Mouse (Mus musculus) CH12.LX (cell line): ENCODE measurements around the gene Fam193b. TPM values are rescaled to one million over a fixed set of nuclear protein-coding genes. Genes with fewer than 3 reads are reported as not detected.

Experiments
- DNase-seq: peaks from one replicate; pipeline ENCODE4 v3.0.0-alpha.2; 2013; ENCODE audit errors: extremely low read depth
- H3K27ac ChIP-seq: 2 replicates; pipeline ENCODE4 v1.5.1; 2012; ENCODE audit warnings: low read depth, mild to moderate bottlenecking, control low read depth, moderate library complexity; ENCODE audit not compliant: insufficient read depth
- H3K27me3 ChIP-seq: replicated peaks from 2 replicates; pipeline ENCODE3; 2012; ENCODE audit warnings: inconsistent platforms
- H3K36me3 ChIP-seq, 2 experiments: replicated peaks in 1 of 2; 2 replicates each; pipeline versions ENCODE3 to v1.6.1; 2012; ENCODE audit warnings: inconsistent platforms in 1 of 2, low read length in 1 of 2, mild to moderate bottlenecking in 1 of 2, mixed read lengths in 1 of 2, moderate library complexity in 1 of 2; ENCODE audit not compliant: control insufficient read depth in 1 of 2, insufficient read depth in 1 of 2
- H3K4me1 ChIP-seq, 2 experiments: 2 replicates each; pipeline ENCODE4 v1.6.1; 2012; ENCODE audit warnings: inconsistent platforms in 1 of 2, moderate library complexity in 1 of 2; ENCODE audit not compliant: insufficient read depth in 2 of 2, control insufficient read depth in 1 of 2
- H3K4me2 ChIP-seq: 2 replicates; pipeline ENCODE4 v1.6.1; 2012; ENCODE audit warnings: low read depth, mild to moderate bottlenecking, control low read depth; ENCODE audit not compliant: poor library complexity, insufficient read depth, severe bottlenecking
- H3K4me3 ChIP-seq, 3 experiments: fragments of 150-350 bp in 1 of 3; sonication (generic) in 1 of 3; replicated peaks in 1 of 3; 2 replicates each; pipeline versions ENCODE3 to v1.5.1; 2011 to 2012; ENCODE audit warnings: low read depth in 2 of 3, low read length in 2 of 3, mild to moderate bottlenecking in 2 of 3, moderate library complexity in 2 of 3, control low read depth in 1 of 3, improper control_type of control experiment in 1 of 3, inconsistent platforms in 1 of 3, mixed read lengths in 1 of 3; ENCODE audit not compliant: poor library complexity in 1 of 3
- H3K79me2 ChIP-seq: replicated peaks from 2 replicates; pipeline ENCODE4 v1.6.1; 2012; ENCODE audit warnings: mild to moderate bottlenecking, moderate library complexity; ENCODE audit not compliant: control insufficient read depth, poor library complexity, insufficient read depth, severe bottlenecking; ENCODE audit errors: extremely low read depth
- H3K9ac ChIP-seq: 2 replicates; pipeline ENCODE4 v1.6.1; 2012; ENCODE audit warnings: low read depth, mild to moderate bottlenecking, control low read depth, moderate library complexity; ENCODE audit not compliant: insufficient read depth
- H3K9me3 ChIP-seq: replicated peaks from 2 replicates; pipeline ENCODE3; 2012; ENCODE audit warnings: low read length, inconsistent platforms, mixed read lengths
- CHD1 ChIP-seq: IDR thresholded peaks from 2 replicates; pipeline ENCODE4 v1.6.1; 2012; ENCODE audit warnings: low read depth, low read length, improper control_type of control experiment, inconsistent platforms
- ELF1 ChIP-seq: IDR thresholded peaks from 2 replicates; pipeline ENCODE4 v1.6.1; 2014; ENCODE audit warnings: low read depth, mild to moderate bottlenecking, inconsistent platforms, low read length, improper control_type of control experiment
- EP300 ChIP-seq: IDR thresholded peaks from 2 replicates; pipeline ENCODE4 v1.6.1; 2011; ENCODE audit warnings: low read length, improper control_type of control experiment
- GABPA ChIP-seq: IDR thresholded peaks from 2 replicates; pipeline ENCODE4 v1.6.1; 2012; ENCODE audit warnings: low read depth, low read length, improper control_type of control experiment, inconsistent platforms; ENCODE audit not compliant: insufficient replicate concordance
- HCFC1 ChIP-seq: IDR thresholded peaks from 2 replicates; pipeline ENCODE4 v1.6.1; 2012; ENCODE audit warnings: low read depth, mild to moderate bottlenecking, inconsistent platforms, low read length, improper control_type of control experiment
- IRF4 ChIP-seq: IDR thresholded peaks from 2 replicates; pipeline ENCODE4 v1.6.1; 2014; ENCODE audit warnings: low read depth, mild to moderate bottlenecking, inconsistent platforms, low read length, improper control_type of control experiment
- JUN ChIP-seq: IDR thresholded peaks from 2 replicates; pipeline ENCODE4 v1.6.1; 2011; ENCODE audit warnings: low read depth, mild to moderate bottlenecking, low read length, improper control_type of control experiment, moderate library complexity; ENCODE audit not compliant: insufficient read depth
- JUND ChIP-seq: conservative IDR thresholded peaks from 2 replicates; pipeline ENCODE4 v1.6.1; 2011; ENCODE audit warnings: low read depth, low read length, improper control_type of control experiment
- KAT2A ChIP-seq: IDR thresholded peaks from 2 replicates; pipeline ENCODE4 v1.6.1; 2012; ENCODE audit warnings: low read length, improper control_type of control experiment, inconsistent platforms; ENCODE audit not compliant: insufficient replicate concordance
- MAFK ChIP-seq: IDR thresholded peaks from 2 replicates; pipeline ENCODE4 v1.6.1; 2011; ENCODE audit warnings: low read length, improper control_type of control experiment; ENCODE audit not compliant: insufficient replicate concordance
- MAX ChIP-seq: IDR thresholded peaks from 2 replicates; pipeline ENCODE4 v1.6.1; 2011; ENCODE audit warnings: low read length, improper control_type of control experiment
- MAZ ChIP-seq: IDR thresholded peaks from 2 replicates; pipeline ENCODE4 v1.6.1; 2012; ENCODE audit warnings: low read depth, mild to moderate bottlenecking, inconsistent platforms, low read length, improper control_type of control experiment, moderate library complexity
- MYC ChIP-seq: IDR thresholded peaks from 2 replicates; pipeline ENCODE4 v1.6.1; 2011; ENCODE audit warnings: low read depth, mild to moderate bottlenecking, improper control_type of control experiment, low read length
- NRF1 ChIP-seq: IDR thresholded peaks from 2 replicates; pipeline ENCODE4 v1.6.1; 2014; ENCODE audit warnings: low read depth, mild to moderate bottlenecking, inconsistent platforms, low read length, improper control_type of control experiment, moderate library complexity
- PAX5 ChIP-seq: IDR thresholded peaks from 2 replicates; pipeline ENCODE4 v1.6.1; 2012; ENCODE audit warnings: low read length, inconsistent platforms, mixed read lengths
- RAD21 ChIP-seq: IDR thresholded peaks from 2 replicates; pipeline ENCODE4 v1.6.1; 2011; ENCODE audit warnings: low read depth, mild to moderate bottlenecking, low read length, improper control_type of control experiment, moderate library complexity
- RCOR1 ChIP-seq: conservative IDR thresholded peaks from 2 replicates; pipeline ENCODE4 v1.6.1; 2012; ENCODE audit warnings: low read depth, mild to moderate bottlenecking, inconsistent platforms, low read length, improper control_type of control experiment
- SMC3 ChIP-seq: IDR thresholded peaks from 2 replicates; pipeline ENCODE4 v1.6.1; 2011; ENCODE audit warnings: low read depth, low read length, improper control_type of control experiment
- TBP ChIP-seq: conservative IDR thresholded peaks from 2 replicates; pipeline ENCODE4 v1.6.1; 2011; ENCODE audit warnings: low read depth, low read length, improper control_type of control experiment
- ZC3H11A ChIP-seq: IDR thresholded peaks from 2 replicates; pipeline ENCODE4 v1.6.1; 2012; ENCODE audit warnings: low read depth, mild to moderate bottlenecking, inconsistent platforms, low read length, improper control_type of control experiment
- ZKSCAN1 ChIP-seq: IDR thresholded peaks from 2 replicates; pipeline ENCODE4 v1.6.1; 2012; ENCODE audit warnings: low read depth, inconsistent platforms, low read length, improper control_type of control experiment, borderline replicate concordance
- ZMIZ1 ChIP-seq: IDR thresholded peaks from 2 replicates; pipeline ENCODE4 v1.6.1; 2012; ENCODE audit warnings: low read depth, mild to moderate bottlenecking, inconsistent platforms, low read length, improper control_type of control experiment
- dilution Hi-C: fragments of 300-500 bp; cut with MboI; formaldehyde crosslinking; loops from 2 replicates; pipeline ENCODE4 v1.14.3; 2020; ENCODE audit warnings: low sequenced_read_pairs; ENCODE audit not compliant: extremely low pct_unique_long_range_greater_than_20kb, extremely low pct_ligation_motif_present
- in situ Hi-C: fragments of 300-500 bp; cut with MboI; formaldehyde crosslinking; loops from 3 replicates; pipeline ENCODE4 v1.14.3; 2019; ENCODE audit warnings: low sequenced_read_pairs, low pct_ligation_motif_present, low pct_unique_long_range_greater_than_20kb, mixed read lengths
- polyA plus RNA-seq: library from polyadenylated mRNA; unstranded; fragments of >175 nt; gene quantifications from 2 replicates; pipeline ENCODE4 v1.2.1, GENCODE M21; 2012; ENCODE audit warnings: low read depth; ENCODE audit not compliant: insufficient read length
- total RNA-seq, 2 experiments: library from RNA; depleted of rRNA; stranded (reverse); fragments of 300-350 nt in 1 of 2; fragments of >200 nt in 1 of 2; gene quantifications; 2 replicates each; pipeline ENCODE4 v1.2.3; 2012 to 2014

Gene Fam193b
- total and polyA plus RNA-seq, 3 experiments = 9.2 to 22.4 (median 17.9) TPM

GRCm38 (mm10) chr13:55543447-55543846, 27.5 kb downstream of the Fam193b start:
- dilution Hi-C loops (no loop called here), in situ Hi-C loops (no loop called here)

GRCm38 (mm10) chr13:55542891-55543290, 28.0 kb downstream of the Fam193b start:
- H3K9me3 ChIP-seq = no peaks in the 10 kb centered on the region
- no peak for TF ChIP-seq RAD21
- TF ChIP-seq MYC = no peak
- no peak for TF ChIP-seq EP300
- no peak for TF ChIP-seq ZMIZ1
- TF ChIP-seq JUND = no peak
- in situ Hi-C loops = no loop called here
- DNase-seq = no peak
- H3K36me3 ChIP-seq = peaks cover 82 to 99% of the 10 kb centered on the region in 2 experiments
- dilution Hi-C loops = no loop called here
- H3K27ac ChIP-seq = no peak overlapping the region
- no peaks in the 10 kb centered on the region; a peak in 1 of 4 replicates for H3K4me1 ChIP-seq
- H3K4me2 ChIP-seq = no peak overlapping the region
- no peaks in the 10 kb centered on the region for H3K27me3 ChIP-seq
- no peak overlapping the region for H3K9ac ChIP-seq
- H3K4me3 ChIP-seq = no peak overlapping the region
- no peaks in the 10 kb centered on the region for H3K79me2 ChIP-seq

More at GRCm38 (mm10) chr13:55543447-55543846, 27.5 kb downstream of the Fam193b start:
- Histone ChIP-seq H3K36me3 (peaks cover 82 to 99% of the 10 kb centered on the region in 2 experiments), H3K27me3 (no peaks in the 10 kb centered on the region), H3K79me2 (no peaks in the 10 kb centered on the region), H3K9me3 (no peaks in the 10 kb centered on the region), H3K4me1 (no peaks in the 10 kb centered on the region; a peak in 1 of 4 replicates), H3K27ac (no peak overlapping the region), H3K9ac (no peak overlapping the region), H3K4me3 (no peak overlapping the region), H3K4me2 (no peak overlapping the region)
- no peak for TF ChIP-seq CHD1
- no peak for TF ChIP-seq ZKSCAN1
- TF ChIP-seq NRF1 = no peak
- no peak for TF ChIP-seq SMC3
- no peak for TF ChIP-seq EP300
- no peak for TF ChIP-seq KAT2A
- TF ChIP-seq MAFK = no peak
- TF ChIP-seq GABPA = no peak
- TF ChIP-seq HCFC1 = no peak
- TF ChIP-seq MAZ = no peak
- no peak for TF ChIP-seq TBP
- TF ChIP-seq MAX = no peak
- no peak for TF ChIP-seq JUN
- TF ChIP-seq IRF4 = no peak
- TF ChIP-seq ELF1 = no peak
- no peak for TF ChIP-seq RCOR1
- TF ChIP-seq PAX5 = no peak
- TF ChIP-seq ZC3H11A = no peak
- DNase-seq = no peak
